Mouse (Mus musculus): ENCODE measurements around the gene Toe1. TPM values are rescaled to one million over a fixed set of nuclear protein-coding genes. Genes with fewer than 3 reads are reported as not detected.

Gene Toe1
- total and polyA plus RNA-seq, 2 experiments from 2014 or later, result 23.2 to 39.9 TPM

DNA sequence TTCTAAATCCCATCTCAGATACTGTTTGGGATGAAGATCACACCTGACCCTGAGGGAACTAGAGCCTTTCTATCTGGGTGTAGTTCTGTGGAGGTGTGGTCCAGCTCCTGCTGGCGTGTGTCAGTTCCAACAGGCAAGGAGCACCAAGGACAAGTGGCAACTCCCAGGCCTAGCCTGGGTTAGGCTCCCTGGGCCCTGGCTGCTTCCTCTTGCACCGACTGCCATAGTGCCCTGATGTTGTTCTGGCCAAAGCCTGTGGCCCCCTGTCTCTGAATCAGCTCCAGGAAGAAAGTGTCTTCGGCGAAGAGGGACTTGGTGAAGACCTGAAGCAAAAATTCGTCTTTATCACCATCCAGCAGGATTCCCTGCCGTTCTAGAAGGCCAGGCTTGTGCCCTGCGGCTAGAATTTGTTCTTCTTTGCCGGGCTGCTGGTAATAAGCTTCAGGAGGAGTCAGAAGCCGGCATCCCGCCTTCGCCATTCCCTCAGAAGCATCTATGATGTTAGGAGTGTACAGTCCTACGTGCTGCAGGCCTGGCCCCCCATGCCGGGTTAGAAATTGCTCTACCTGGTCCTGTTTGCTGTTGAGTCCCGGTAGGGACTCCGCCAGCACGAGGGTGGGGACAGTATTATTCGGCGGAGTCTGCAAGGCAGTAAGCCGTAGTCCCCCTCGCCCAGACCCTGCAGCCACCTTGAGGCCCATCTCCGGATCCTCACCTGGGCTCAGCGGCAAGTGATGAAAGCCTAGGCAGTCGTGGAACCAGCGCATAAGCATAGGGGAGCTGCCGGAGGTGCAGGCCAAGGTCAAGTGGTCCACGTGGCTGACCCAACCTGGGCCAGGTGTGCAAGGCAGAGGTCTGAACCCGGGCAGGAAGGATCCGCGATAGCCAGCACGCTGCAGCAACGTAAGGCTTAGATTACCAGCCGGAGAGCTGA is 12.8 kb upstream of the Toe1 start:
- Histone ChIP-seq H3K27ac (ENCODE audit: low read depth, low read length) (no peak overlapping the region), H3K4me3 (ENCODE audit: low read depth, low read length) (peak overlapping the region; percentile 41), H3K9me3 (ENCODE audit: low read length) (no peaks in the 10 kb centered on the region), H3K9ac (peak overlapping the region; percentile 49), H3K4me1 (ENCODE audit: insufficient read depth) (peaks cover 8% of the 10 kb centered on the region), H3K36me3 (ENCODE audit: insufficient read depth) (no peaks in the 10 kb centered on the region; the same call in 1 of the 2 replicates), H3K4me2 (ENCODE audit: low read depth) (peak overlapping the region; percentile 84), H3K27me3 (ENCODE audit: insufficient read depth, low read length) (peaks cover 4% of the 10 kb centered on the region; the same call in 1 of the 2 replicates)
- DNase-seq, result no peak
- 27% methylated on average over 32 of the region's 32 CpGs for WGBS
- ATAC-seq, result no peak
- no peak for TF ChIP-seq CTCF (IDR thresholded peaks at IDR 0.05; ENCODE audit: low read depth)

DNA sequence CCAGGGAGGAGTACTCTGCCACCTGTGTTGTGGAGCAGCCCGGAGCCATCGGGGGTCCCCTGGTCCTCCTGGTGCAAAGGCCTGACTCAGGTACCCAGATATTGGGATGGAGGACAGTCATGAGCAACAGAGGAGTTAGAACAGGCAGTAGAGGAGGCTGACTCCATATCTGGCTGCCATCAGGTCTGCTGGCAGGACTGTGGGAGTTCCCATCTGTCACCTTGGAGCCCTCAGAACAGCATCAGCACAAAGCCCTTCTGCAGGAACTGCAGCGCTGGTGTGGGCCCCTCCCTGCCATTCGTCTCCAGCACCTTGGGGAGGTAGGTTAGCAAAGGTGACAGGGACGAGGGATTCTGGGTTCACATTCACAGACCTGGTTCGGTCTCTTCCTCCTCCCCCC is 10.0 kb upstream of the Toe1 start:
- no peak overlapping the region for H3K4me3 ChIP-seq (ENCODE audit: low read depth, low read length)
- H3K27me3 ChIP-seq (ENCODE audit: insufficient read depth, low read length), result peaks cover 4% of the 10 kb centered on the region; the same call in 1 of the 2 replicates
- 85% methylated on average over 6 of the region's 6 CpGs for WGBS
- DNase-seq, result no peak
- no peaks in the 10 kb centered on the region; the same call in 1 of the 2 replicates for H3K36me3 ChIP-seq (ENCODE audit: insufficient read depth)
- peaks cover 3% of the 10 kb centered on the region; the same call in 1 of the 2 replicates for H3K4me1 ChIP-seq (ENCODE audit: insufficient read depth)
- no peaks in the 10 kb centered on the region for H3K9me3 ChIP-seq (ENCODE audit: low read length)
- no peak overlapping the region for H3K27ac ChIP-seq (ENCODE audit: low read depth, low read length)
- H3K4me2 ChIP-seq (ENCODE audit: low read depth), result no peak overlapping the region
- no peak for ATAC-seq
- H3K9ac ChIP-seq, result no peak overlapping the region
- TF ChIP-seq CTCF (IDR thresholded peaks at IDR 0.05; ENCODE audit: low read depth), result no peak

DNA sequence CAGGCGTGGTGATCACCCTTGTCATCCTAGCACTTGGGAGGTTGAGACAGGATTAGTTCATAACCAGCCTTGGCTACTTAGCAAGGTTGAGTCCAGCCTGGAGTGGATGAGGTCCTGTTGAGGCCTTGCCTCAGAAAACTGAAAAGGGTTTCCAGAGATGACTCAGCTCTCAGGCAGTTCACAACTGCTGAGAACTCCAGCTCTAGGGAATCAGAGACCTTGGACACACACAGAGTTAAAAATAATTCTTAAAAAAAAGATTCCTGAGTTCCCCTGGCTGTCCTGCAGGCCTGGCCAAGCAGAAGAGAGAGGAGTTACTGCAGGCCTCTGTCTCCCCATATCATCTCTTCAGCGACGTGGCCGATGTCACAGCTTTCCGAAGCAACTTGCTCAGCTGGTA is 7.8 kb upstream of the Toe1 start:
- Histone ChIP-seq H3K4me1 (ENCODE audit: insufficient read depth) (no peaks in the 10 kb centered on the region), H3K4me3 (ENCODE audit: low read depth, low read length) (no peak overlapping the region), H3K36me3 (ENCODE audit: insufficient read depth) (no peaks in the 10 kb centered on the region; the same call in 1 of the 2 replicates), H3K27ac (ENCODE audit: low read depth, low read length) (no peak overlapping the region), H3K27me3 (ENCODE audit: insufficient read depth, low read length) (no peaks in the 10 kb centered on the region), H3K9me3 (ENCODE audit: low read length) (no peaks in the 10 kb centered on the region), H3K9ac (no peak overlapping the region), H3K4me2 (ENCODE audit: low read depth) (no peak overlapping the region)
- no peak for TF ChIP-seq CTCF (IDR thresholded peaks at IDR 0.05; ENCODE audit: low read depth)
- no peak for ATAC-seq
- WGBS, result 91% methylated on average over 5 of the region's 5 CpGs
- no peak for DNase-seq

DNA sequence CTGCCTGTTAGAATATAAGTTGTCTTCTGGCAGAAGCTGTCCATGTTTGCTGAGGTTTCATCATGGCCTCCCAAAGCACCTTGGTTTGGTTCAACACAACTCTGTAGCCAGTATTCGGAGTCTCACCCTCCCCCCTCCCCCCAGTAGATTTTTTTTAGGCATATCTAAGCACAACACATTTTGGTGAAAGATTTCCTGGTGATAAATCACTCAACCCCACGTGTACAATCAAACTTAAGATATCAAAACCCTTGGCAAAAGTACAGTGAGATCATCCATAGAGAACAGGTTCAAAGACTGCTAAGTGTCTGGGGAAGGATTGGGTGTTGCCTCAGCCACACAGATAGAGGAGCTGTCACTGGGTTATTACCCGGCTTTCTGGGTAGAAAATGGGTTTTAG is 3.6 kb upstream of the Toe1 start:
- Histone ChIP-seq H3K9ac (no peak overlapping the region), H3K4me1 (ENCODE audit: insufficient read depth) (peaks cover 6% of the 10 kb centered on the region; the same call in 1 of the 2 replicates), H3K27me3 (ENCODE audit: insufficient read depth, low read length) (no peaks in the 10 kb centered on the region), H3K36me3 (ENCODE audit: insufficient read depth) (no peaks in the 10 kb centered on the region), H3K9me3 (ENCODE audit: low read length) (no peaks in the 10 kb centered on the region), H3K4me3 (ENCODE audit: low read depth, low read length) (no peak overlapping the region), H3K27ac (ENCODE audit: low read depth, low read length) (no peak overlapping the region), H3K4me2 (ENCODE audit: low read depth) (no peak overlapping the region)
- WGBS, result 89% methylated on average over 3 of the region's 3 CpGs
- ATAC-seq (no peak), DNase-seq (no peak)
- no peak for TF ChIP-seq CTCF (IDR thresholded peaks at IDR 0.05; ENCODE audit: low read depth)

DNA sequence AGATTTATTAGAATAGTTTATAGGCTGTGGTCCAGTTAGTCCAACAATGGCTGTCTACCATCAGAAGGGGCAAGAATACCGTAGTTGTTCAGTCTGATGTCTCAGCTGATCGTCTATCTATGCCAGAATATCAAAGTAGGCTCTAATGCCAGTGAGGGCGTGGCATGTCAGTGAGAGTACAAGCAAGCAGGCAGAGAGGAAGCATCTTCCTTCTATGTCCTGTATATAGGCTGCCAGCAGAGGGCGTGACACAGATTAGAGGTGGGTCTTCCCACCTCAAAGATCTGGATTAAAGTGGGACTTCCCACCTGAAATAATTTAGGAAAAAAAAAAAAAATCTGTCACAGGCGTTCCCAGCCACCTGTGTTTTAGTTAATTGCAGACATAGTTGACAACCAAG is 7.5 kb downstream of the Toe1 start:
- no peak for DNase-seq
- Histone ChIP-seq H3K4me1 (ENCODE audit: insufficient read depth) (no peaks in the 10 kb centered on the region), H3K27ac (ENCODE audit: low read depth, low read length) (no peak overlapping the region), H3K27me3 (ENCODE audit: insufficient read depth, low read length) (no peaks in the 10 kb centered on the region), H3K4me2 (ENCODE audit: low read depth) (no peak overlapping the region), H3K4me3 (ENCODE audit: low read depth, low read length) (no peak overlapping the region), H3K9me3 (ENCODE audit: low read length) (no peaks in the 10 kb centered on the region), H3K9ac (no peak overlapping the region), H3K36me3 (ENCODE audit: insufficient read depth) (peaks cover 30% of the 10 kb centered on the region)
- no peak; the same call in 1 of the 2 replicates for ATAC-seq
- TF ChIP-seq CTCF (IDR thresholded peaks at IDR 0.05; ENCODE audit: low read depth), result peak; percentile 58
- WGBS, result 41% methylated on average over 5 of the region's 5 CpGs

DNA sequence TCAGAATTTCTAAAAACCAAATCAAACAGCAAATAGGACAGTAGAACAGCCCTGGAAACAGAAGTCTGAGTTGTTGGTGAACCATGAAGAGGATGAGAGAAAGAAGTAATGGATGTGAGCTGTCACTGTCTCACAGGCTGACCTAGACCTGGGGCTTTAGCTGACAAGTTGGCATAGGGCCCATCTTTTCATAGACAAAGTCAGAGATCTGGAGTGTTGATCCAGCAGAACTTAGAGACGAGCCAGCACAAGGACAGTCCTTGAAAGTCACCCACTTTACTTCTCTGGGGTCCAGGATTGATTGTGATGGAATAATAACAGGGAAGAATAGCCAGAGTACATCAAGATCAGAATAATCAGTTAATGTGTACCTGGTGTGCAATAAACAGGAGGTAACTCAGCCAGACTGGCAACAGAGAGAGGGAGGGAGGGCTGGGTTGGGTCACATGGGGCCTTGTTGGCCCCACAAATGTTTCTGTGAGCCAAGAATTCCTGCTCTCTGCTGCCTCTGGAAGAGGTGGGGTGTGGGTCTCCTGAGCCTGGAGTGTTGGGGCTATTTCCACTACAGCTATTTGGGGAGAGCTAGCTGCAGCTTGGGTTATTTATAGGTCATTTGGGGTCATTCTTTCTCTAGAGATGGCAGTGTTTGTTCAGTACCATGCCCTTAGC is 10.9 kb downstream of the Toe1 start:
- Histone ChIP-seq H3K9me3 (ENCODE audit: low read length) (no peaks in the 10 kb centered on the region), H3K36me3 (ENCODE audit: insufficient read depth) (peaks cover 5% of the 10 kb centered on the region; the same call in 1 of the 2 replicates), H3K27ac (ENCODE audit: low read depth, low read length) (no peak overlapping the region), H3K27me3 (ENCODE audit: insufficient read depth, low read length) (no peaks in the 10 kb centered on the region), H3K9ac (no peak overlapping the region), H3K4me3 (ENCODE audit: low read depth, low read length) (no peak overlapping the region), H3K4me2 (ENCODE audit: low read depth) (no peak overlapping the region), H3K4me1 (ENCODE audit: insufficient read depth) (no peaks in the 10 kb centered on the region)
- DNase-seq, result no peak
- TF ChIP-seq CTCF (IDR thresholded peaks at IDR 0.05; ENCODE audit: low read depth), result no peak
- ATAC-seq, result no peak
- WGBS, result 57% methylated on average over 1 of the region's 1 CpGs

DNA sequence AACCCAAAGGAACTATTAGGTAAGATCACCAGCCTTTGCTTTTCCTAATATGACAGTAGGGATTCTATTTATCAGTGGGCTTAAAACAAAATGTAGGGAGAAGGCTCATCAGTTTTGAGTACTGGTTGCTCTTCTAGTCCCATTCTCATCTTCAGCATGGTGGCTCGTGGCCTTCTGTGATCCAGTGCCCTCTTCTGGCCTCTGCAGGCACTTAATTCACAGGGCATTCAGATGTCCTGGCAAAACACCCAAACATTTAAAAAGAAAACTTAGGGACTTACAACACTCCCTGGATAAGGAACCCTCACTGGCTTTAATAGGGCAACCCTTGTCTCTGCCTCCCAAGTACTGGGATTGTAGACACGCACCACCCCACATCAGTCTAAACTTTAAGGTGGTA is 13.2 kb downstream of the Toe1 start:
- no peak overlapping the region for H3K9ac ChIP-seq
- no peak for TF ChIP-seq CTCF (IDR thresholded peaks at IDR 0.05; ENCODE audit: low read depth)
- no peaks in the 10 kb centered on the region for H3K36me3 ChIP-seq (ENCODE audit: insufficient read depth)
- no peaks in the 10 kb centered on the region for H3K9me3 ChIP-seq (ENCODE audit: low read length)
- H3K27ac ChIP-seq (ENCODE audit: low read depth, low read length), result no peak overlapping the region
- no peak overlapping the region for H3K4me2 ChIP-seq (ENCODE audit: low read depth)
- no peak overlapping the region for H3K4me3 ChIP-seq (ENCODE audit: low read depth, low read length)
- no peaks in the 10 kb centered on the region for H3K27me3 ChIP-seq (ENCODE audit: insufficient read depth, low read length)
- ATAC-seq (no peak), DNase-seq (no peak)
- 70% methylated on average over 2 of the region's 2 CpGs for WGBS
- H3K4me1 ChIP-seq (ENCODE audit: insufficient read depth), result no peaks in the 10 kb centered on the region
